Mouse (Mus musculus) stomach, postnatal 0 days (tissue): ENCODE data around the gene Ckap2l. TPM values are rescaled to one million over a fixed set of nuclear protein-coding genes. Genes with fewer than 3 reads are reported as not detected.

Source experiments
- ATAC-seq: fragments of 200-750 bp; cut with Nextera tagmentation; 2 replicates; pipeline ENCODE4 v1.8.0; 2017; ENCODE audit not compliant: low FRiP score, low TSS enrichment
- DNase-seq: peaks from one replicate; pipeline ENCODE4 v3.0.0-alpha.2; 2016; ENCODE audit warnings: low spot score
- H3K27ac ChIP-seq: fragments of 300-500 bp; sonication (generic); replicated peaks from 2 replicates; pipeline ENCODE4 v1.5.1; 2014; ENCODE audit warnings: mild to moderate bottlenecking, control low read depth
- H3K27me3 ChIP-seq: fragments of 300-500 bp; sonication (generic); 2 replicates; pipeline ENCODE4 v1.6.1; 2014; ENCODE audit warnings: low read length; ENCODE audit not compliant: control insufficient read depth, insufficient read depth
- H3K36me3 ChIP-seq: fragments of 300-500 bp; sonication (generic); 2 replicates; pipeline ENCODE4 v1.6.1; 2014; ENCODE audit warnings: low read length, mixed read lengths; ENCODE audit not compliant: control insufficient read depth, insufficient read depth
- H3K4me1 ChIP-seq: fragments of 300-500 bp; sonication (generic); replicated peaks from 2 replicates; pipeline ENCODE4 v1.6.1; 2014; ENCODE audit warnings: antibody characterized with exemption; ENCODE audit not compliant: control insufficient read depth, insufficient read depth
- H3K4me2 ChIP-seq: fragments of 300-500 bp; sonication (generic); replicated peaks from 2 replicates; pipeline ENCODE4 v1.6.1; 2014; ENCODE audit warnings: low read depth, mild to moderate bottlenecking, control low read depth, moderate library complexity
- H3K4me3 ChIP-seq: fragments of 300-500 bp; sonication (generic); 2 replicates; pipeline ENCODE4 v1.5.1; 2014; ENCODE audit warnings: low read depth, low read length, control low read depth
- H3K9ac ChIP-seq: fragments of 300-500 bp; sonication (generic); 2 replicates; pipeline ENCODE4 v1.6.1; 2014; ENCODE audit warnings: mild to moderate bottlenecking, low read length, control low read depth, mixed read lengths
- H3K9me3 ChIP-seq: fragments of 300-500 bp; sonication (generic); 2 replicates; pipeline ENCODE4 v1.6.1; 2016; ENCODE audit warnings: low read length; ENCODE audit not compliant: control insufficient read depth
- CTCF ChIP-seq: IDR thresholded peaks from 2 replicates; pipeline ENCODE4 v1.5.1; 2016; ENCODE audit warnings: antibody characterized with exemption, low read depth, mild to moderate bottlenecking, moderate library complexity
- EP300 ChIP-seq: optimal IDR thresholded peaks from 2 replicates; pipeline ENCODE3; 2016; ENCODE audit warnings: antibody characterized with exemption
- WGBS: fragments of 180-500 bp; shearing (Covaris S2); extraction: QIAGEN DNeasy Blood & Tissue Kit; methylation state at CpG from one replicate; pipeline ENCODE4 v1.1.7; 2014; 5-methylcytosine and 5-hydroxymethylcytosine counted together
- polyA plus RNA-seq: library from polyadenylated mRNA; unstranded; fragments of >200 nt; fragmentation: Nextera tagmentation; extraction: Ambion mirVana; gene quantifications from 2 replicates; pipeline ENCODE4 v1.2.1, GENCODE M21; 2015

The Ckap2l gene
- polyA plus RNA-seq, 1 experiment from 2014 or later, result 9.8 TPM

GRCm38 (mm10) chr2:129245618-129246017 is 51.4 kb downstream of the Ckap2l start:
- Histone ChIP-seq H3K36me3 (no peaks in the 10 kb centered on the region), H3K9ac (no peak overlapping the region), H3K4me3 (no peak overlapping the region), H3K9me3 (no peaks in the 10 kb centered on the region), H3K4me1 (no peaks in the 10 kb centered on the region), H3K4me2 (no peak overlapping the region), H3K27me3 (no peaks in the 10 kb centered on the region), H3K27ac (no peak overlapping the region)
- TF ChIP-seq EP300 (no peak), CTCF (no peak)
- DNase-seq (peak; percentile 80), ATAC-seq (peak; percentile 77)
- WGBS, result 38% methylated on average over 5 of the region's 5 CpGs

- Histone ChIP-seq H3K36me3 (no peaks in the 10 kb centered on the region), H3K27me3 (no peaks in the 10 kb centered on the region), H3K27ac (no peak overlapping the region), H3K9me3 (no peaks in the 10 kb centered on the region), H3K4me3 (no peak overlapping the region), H3K4me2 (no peak overlapping the region), H3K9ac (no peak overlapping the region), H3K4me1 (no peaks in the 10 kb centered on the region)
- ATAC-seq (no peak), DNase-seq (no peak)
- 68% methylated on average over 20 of the region's 20 CpGs for WGBS
- no peak for TF ChIP-seq CTCF
- TF ChIP-seq EP300, result no peak
Observed at GRCm38 (mm10) chr2:129244446-129245120, 52.4 kb downstream of the Ckap2l start.

GRCm38 (mm10) chr2:129243786-129244185 is 53.2 kb downstream of the Ckap2l start:
- Histone ChIP-seq H3K9me3 (no peaks in the 10 kb centered on the region), H3K36me3 (no peaks in the 10 kb centered on the region), H3K4me1 (no peaks in the 10 kb centered on the region), H3K27ac (no peak overlapping the region), H3K9ac (no peak overlapping the region), H3K4me3 (no peak overlapping the region), H3K27me3 (no peaks in the 10 kb centered on the region), H3K4me2 (no peak overlapping the region)
- ATAC-seq, result no peak
- DNase-seq, result no peak
- 39% methylated on average over 9 of the region's 9 CpGs for WGBS
- TF ChIP-seq CTCF (no peak), EP300 (no peak)

DNA sequence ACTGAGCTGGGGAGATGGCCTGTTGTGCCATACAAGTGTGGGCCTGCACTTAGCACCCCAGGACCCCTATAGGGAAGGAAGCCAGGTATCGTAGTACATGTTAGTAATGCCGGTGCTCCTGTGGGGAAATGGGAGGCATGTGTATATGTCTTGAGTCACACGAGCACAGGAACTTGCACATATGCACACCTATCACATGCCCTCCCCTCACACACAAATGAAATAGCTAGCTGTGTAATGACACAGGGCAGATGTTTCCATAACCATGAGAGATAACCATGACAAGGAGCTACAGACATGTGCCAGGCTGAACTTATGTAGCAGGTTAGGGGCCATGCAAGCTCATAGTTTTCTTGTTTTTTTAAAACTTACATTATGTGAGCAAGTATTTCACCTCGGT is 54.0 kb downstream of the Ckap2l start:
- no peaks in the 10 kb centered on the region for H3K4me1 ChIP-seq
- no peak overlapping the region for H3K4me3 ChIP-seq
- no peak overlapping the region for H3K9ac ChIP-seq
- 86% methylated on average over 4 of the region's 4 CpGs for WGBS
- TF ChIP-seq EP300 (no peak), CTCF (no peak)
- H3K9me3 ChIP-seq, result no peaks in the 10 kb centered on the region
- no peak for DNase-seq
- no peak overlapping the region for H3K27ac ChIP-seq
- no peak overlapping the region for H3K4me2 ChIP-seq
- ATAC-seq, result no peak
- H3K27me3 ChIP-seq, result no peaks in the 10 kb centered on the region
- no peaks in the 10 kb centered on the region for H3K36me3 ChIP-seq

GRCm38 (mm10) chr2:129241845-129242833 is 54.9 kb downstream of the Ckap2l start:
- no peak for ATAC-seq
- no peaks in the 10 kb centered on the region for H3K36me3 ChIP-seq
- no peak overlapping the region for H3K4me2 ChIP-seq
- H3K9me3 ChIP-seq, result no peaks in the 10 kb centered on the region
- no peaks in the 10 kb centered on the region for H3K27me3 ChIP-seq
- H3K4me3 ChIP-seq, result no peak overlapping the region
- no peak overlapping the region for H3K9ac ChIP-seq
- no peak overlapping the region for H3K27ac ChIP-seq
- 52% methylated on average over 6 of the region's 7 CpGs for WGBS
- no peak for DNase-seq
- no peaks in the 10 kb centered on the region for H3K4me1 ChIP-seq
- TF ChIP-seq CTCF, result no peak
- TF ChIP-seq EP300, result no peak
